Mouse (Mus musculus) fibroblast of lung, adult 2 months (primary cell): ENCODE data around the gene Cenpm.
A peak's percentile ranks its signal among the peaks of the same experiment; 100 is the strongest.

Source experiments
- DNase-seq: peaks from one replicate; pipeline ENCODE4 v3.0.0-alpha.2; 2011; ENCODE audit warnings: low read depth

Cenpm gene

GRCm38 (mm10) chr15:82243311-82243710 lies 1.2 kb downstream of the Cenpm start:
- DNase-seq, result no peak

- peak; percentile 26 for DNase-seq
Measured at GRCm38 (mm10) chr15:82236565-82236964, 8.0 kb downstream of the Cenpm start.

GRCm38 (mm10) chr15:82235661-82236060 lies 8.9 kb downstream of the Cenpm start:
- no peak for DNase-seq

DNA sequence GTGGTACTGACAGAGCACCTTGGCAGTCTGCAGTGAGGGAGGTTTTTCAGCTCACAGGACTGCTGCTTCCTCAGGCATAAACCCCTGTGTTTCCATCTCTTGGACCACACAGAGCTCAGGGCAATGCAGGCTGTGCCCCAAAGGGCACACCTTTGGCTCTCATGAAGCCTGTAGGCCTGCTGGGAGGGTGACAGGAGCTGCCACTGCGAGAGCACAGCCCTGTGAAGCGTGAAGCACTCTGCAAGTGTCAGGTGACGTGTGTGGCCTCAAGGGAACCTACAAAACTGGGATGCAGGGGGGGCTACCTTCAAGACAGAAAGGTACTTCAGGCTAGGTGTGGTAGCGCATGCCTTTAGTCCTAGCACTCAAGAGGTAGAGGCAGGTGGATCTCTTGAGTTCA lies 11.9 kb downstream of the Cenpm start:
- no peak for DNase-seq

GRCm38 (mm10) chr15:82231591-82232378 lies 12.8 kb downstream of the Cenpm start:
- no peak for DNase-seq

DNA sequence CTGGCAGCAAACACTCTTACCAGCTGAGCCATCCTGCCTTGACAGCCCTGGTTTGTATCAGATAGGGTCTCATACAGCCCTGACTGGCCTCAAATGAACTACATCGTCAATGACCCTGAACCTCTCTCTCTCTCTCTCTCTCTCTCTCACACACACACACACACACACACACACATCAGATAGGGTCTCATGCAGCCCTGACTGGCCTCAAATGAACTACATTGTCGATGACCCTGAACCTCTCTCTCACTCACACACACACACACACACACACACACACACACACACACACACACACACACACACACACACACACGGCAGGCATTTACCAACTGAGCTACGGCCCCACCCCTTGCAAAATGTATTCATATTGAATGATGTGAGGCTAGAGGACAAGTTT lies 13.4 kb downstream of the Cenpm start:
- DNase-seq, result no peak

GRCm38 (mm10) chr15:82230098-82230611 lies 14.4 kb downstream of the Cenpm start:
- no peak for DNase-seq

DNA sequence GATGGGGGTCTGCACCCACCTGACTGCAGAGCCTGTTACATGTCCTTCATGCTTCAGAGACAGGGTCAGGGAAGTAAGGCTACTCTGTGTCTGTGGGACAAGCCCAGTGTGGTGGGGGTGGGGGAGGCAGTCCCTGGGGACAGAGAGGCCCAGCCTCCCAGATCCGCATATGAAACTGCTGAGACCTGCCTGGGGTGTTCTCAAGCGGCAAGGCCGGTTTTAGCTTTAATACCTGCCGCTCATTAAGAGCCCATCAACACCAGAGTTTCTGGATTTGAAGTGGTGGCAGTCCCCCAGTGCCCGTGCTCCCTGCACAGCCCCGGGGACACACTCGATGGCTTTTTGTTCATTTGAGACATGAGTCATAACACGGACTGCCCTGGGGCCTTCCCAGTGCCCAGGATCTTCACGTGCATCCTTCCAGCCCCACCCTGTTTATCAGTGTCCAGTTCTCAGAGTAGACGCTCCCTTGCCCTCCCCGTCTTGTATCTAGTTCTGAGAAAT lies 15.0 kb downstream of the Cenpm start:
- DNase-seq, result no peak

DNA sequence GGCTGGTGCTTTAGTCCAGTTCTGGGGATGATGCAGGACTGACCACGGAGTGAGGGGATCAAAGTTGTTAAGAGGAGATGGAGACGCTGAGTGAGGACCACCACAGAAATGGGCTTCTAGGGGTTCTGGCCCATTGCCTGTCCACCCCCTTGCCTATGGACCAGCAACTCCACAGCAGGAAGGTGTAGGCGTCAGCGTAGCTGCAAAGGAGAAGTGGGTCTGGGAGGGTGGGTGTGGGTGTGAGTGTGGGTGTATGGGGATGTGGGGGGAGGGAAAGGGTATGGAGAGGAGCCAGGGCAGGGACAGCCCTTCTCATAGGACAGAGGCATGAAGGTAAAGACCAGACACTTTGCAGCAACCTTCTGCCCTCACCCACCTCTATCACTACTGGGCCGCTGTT lies 18.8 kb downstream of the Cenpm start:
- DNase-seq, result no peak

DNA sequence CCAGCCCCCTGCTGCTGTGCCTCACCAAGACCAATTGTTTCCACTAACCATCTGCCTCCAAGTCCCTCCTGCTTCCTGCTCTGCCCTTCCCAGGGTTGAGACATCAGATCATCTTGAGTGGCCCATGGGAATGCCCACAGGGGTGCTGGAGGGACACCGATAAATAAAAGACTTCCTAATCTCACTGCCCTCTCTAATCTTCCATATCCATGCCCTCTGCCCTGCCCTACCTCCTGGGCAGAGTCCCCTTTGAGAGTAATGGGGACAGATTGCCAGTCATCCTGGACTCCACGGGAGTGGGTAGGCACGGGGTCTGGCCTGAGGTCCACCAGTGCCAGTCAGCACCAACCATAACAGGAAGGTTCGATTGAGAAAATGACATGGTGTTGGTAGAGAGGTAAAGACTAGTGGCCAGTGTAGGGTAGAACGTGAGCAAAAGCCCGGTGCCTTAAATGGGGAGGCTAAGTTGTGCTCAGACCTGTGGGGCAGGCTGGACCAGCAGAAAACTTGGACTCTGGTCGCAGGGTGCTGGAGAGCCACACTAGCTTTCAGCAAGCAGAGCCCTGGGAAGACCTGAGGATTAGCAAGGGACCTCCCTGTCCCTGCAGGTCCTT lies 19.8 kb downstream of the Cenpm start:
- no peak for DNase-seq

- no peak for DNase-seq
Measured at GRCm38 (mm10) chr15:82223657-82224601, 20.6 kb downstream of the Cenpm start, which contains the start of gene Tnfrsf13c. TSS of gene Tnfrsf13c (minus strand) at chr15:82224369.

DNA sequence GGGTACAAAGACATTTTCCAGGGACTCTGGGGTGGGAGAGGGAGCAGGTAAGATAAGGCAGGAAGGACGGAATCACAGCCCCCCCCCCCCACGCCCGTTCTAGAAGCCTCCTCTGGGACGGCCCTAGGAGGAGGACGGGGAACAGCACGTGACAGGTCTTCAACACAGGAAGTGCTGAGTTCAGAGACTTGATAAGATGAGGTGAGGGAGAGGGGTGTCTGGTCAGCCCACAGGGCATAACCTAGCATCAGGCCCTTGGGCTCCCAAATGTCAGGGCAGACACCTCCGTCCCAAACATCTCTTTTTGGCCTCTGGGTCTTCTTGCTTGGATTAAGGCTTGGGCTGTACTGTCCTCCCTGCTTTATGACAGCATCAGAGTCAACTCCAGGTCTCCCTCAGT lies 21.3 kb downstream of the Cenpm start:
- no peak for DNase-seq

- no peak for DNase-seq
Measured at GRCm38 (mm10) chr15:82221104-82221860, 23.3 kb downstream of the Cenpm start.

DNA sequence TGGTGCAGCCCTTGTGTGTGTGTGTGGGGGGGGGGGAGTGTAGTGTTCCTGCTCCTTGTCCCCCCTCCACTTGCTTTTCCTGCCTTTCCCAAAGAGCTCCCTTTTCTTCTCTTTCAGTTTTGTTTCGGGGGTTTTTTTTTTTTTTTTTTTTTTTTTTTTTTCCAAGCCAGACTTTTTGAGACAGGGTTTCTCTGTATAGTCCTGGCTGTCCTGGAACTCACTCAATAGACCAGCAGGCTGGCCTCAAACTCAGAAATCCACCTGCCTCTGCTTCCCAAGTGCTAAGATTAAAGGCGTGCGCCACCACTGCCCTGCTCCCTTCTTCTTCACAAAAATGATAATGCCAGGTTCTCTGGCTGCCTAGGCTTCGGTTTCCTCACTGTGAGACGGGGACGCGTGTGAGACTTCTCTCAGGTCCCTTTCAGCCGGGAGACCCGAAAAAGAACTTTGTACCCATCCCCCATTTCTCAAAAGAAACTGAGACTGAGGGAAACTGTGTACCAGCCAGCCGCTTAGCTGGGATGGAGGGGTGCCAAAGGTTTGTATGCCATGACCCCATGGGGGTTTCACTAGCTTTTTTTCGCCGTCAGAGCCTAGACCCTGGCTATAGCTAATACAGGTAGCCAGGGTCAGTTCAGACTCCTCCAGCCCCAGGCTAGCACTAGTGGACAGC lies 24.4 kb downstream of the Cenpm start:
- DNase-seq, result no peak

DNA sequence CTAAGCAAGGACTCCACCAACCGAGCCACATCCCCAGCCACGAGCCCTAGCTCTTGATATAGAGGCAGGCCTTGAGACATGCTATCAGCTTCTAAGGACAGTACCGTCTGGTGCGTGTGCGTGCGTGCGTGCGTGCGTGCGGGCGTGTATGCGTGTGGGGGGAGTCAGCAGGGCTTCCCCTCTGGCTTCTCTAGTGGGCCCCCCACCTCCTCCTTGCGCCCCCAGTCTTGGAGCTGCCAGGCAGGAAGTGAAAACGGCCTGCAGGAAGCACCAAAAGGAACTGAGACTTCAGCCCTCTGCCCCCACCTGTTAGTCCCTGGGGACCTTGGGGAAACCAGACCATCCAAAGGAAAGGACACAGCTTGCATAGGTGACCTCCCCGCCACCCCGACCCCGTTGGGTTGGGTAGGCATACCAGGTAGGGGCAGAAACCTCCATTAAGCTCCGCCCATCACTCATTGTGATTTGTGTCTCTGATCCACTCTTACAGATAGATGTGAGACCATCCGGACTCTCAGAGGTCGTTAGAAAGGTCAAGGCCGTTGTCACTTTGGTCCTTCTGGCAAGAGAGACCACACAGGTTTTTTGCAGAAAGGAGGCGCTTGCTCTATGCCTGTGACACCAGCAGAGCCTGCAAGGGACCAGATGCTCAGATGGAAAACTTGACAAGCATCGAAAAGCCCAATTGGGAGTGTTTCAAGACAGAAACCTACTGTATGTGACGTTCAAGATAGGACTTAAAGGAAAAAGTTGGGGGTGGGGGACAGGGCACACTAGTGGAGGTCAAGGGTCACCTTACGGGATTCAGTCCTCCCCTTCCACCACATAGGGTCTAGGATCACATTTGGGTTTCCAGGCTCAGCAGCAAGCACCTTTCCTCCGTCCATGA lies 25.5 kb downstream of the Cenpm start:
- DNase-seq, result no peak

- no peak for DNase-seq
Measured at GRCm38 (mm10) chr15:82217980-82218379, 26.6 kb downstream of the Cenpm start.

GRCm38 (mm10) chr15:82217039-82217438 lies 27.5 kb downstream of the Cenpm start:
- DNase-seq, result no peak

DNA sequence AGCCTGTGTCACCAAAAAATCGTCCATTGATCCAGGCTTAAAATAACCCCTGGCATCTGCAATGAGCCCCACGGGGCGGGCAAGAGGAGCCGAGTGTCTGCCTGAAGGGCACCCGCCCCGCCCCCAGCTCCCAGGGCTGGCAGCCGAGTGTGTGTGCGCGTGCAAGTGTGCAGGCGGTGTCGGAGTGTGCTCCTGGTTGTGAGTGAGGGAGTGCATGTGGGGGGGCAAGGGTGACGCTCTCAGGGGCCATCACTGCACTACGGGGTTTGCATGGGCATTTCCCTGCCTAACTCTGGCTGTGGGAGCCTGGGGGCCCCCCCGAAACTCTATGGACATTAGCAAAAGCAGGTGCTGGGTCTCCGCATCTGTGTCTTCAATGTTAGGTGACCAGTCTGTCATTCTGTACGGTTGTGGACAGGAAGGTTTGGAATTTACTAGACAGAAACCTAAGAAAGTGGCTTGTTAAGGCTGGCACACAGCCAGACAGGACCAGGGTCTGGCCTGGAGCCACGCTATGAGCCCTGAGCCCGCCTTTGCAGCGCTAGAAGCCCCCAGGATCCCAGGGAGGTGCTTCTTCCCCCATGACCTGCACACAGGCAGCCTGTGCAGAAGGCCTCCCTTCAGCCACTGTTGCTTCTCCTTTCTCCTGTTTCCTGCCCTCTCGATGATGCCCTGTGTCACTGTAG lies 28.3 kb downstream of the Cenpm start:
- DNase-seq, result no peak
